Mouse (Mus musculus): ENCODE data around the gene Zfp758.
"Not testable (repeated sequence)": the region's sequence is repeated elsewhere in the genome, so short reads cannot be mapped to it uniquely, and the experiment has no call there.

DNA sequence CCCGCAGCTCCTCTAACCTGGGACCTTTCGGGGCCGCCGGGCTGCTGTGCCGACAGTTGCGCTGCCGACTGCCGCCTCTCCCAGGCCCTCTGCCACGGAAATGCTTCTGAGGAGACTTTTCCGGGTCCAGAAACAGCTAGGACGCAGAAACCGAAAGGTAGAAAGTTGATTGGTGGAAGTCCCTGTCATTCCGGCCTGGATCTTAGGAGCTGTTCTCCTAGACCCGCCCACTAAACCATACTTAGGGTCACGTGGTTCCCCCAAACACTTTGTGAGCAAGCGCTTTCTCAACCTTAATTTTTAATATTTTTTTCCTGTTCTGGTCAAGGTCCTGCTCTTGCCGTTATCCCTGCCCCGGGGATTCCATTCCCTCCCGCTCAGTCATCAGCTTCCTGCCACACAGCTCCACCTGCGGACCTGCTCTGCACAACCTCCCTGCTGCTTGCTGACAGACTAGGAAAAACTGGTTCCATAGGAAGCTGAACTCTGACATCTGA lies 46.5 kb upstream of the Zfp758 start, which contains the start of gene CT030661.1:
- TF ChIP-seq CTCF (conservative IDR thresholded peaks at IDR 0.05; ENCODE audit: low read length); POU5F1 (IDR thresholded peaks at IDR 0.05; ENCODE audit: borderline replicate concordance, low read length): not testable (repeated sequence)
